Mouse (Mus musculus) MEL (cell line): ENCODE results near the gene Tmtc1.

Source experiments
- GABPA ChIP-seq: IDR thresholded peaks from 2 replicates; pipeline ENCODE4 v1.6.1; 2012; ENCODE audit warnings: low read depth, mild to moderate bottlenecking, inconsistent platforms, low read length, improper control_type of control experiment, moderate library complexity
- MAX ChIP-seq: IDR thresholded peaks from 2 replicates; pipeline ENCODE4 v1.6.1; 2011; ENCODE audit warnings: low read length, improper control_type of control experiment
- UBTF ChIP-seq: IDR thresholded peaks from 2 replicates; pipeline ENCODE4 v1.6.1; 2012; ENCODE audit warnings: low read depth, mild to moderate bottlenecking, inconsistent platforms, low read length, improper control_type of control experiment, moderate library complexity, borderline replicate concordance; ENCODE audit not compliant: insufficient read depth
- USF1 ChIP-seq: IDR thresholded peaks from 2 replicates; pipeline ENCODE4 v1.6.1; 2014; ENCODE audit warnings: low read depth, mild to moderate bottlenecking, inconsistent platforms, low read length, improper control_type of control experiment, moderate library complexity

GRCm38 (mm10) chr6:148290865-148291264, 153.3 kb downstream of the Tmtc1 start:
- TF ChIP-seq MAX = no peak
- TF ChIP-seq USF1 = no peak
- no peak for TF ChIP-seq UBTF
- no peak for TF ChIP-seq GABPA
